Mouse (Mus musculus): ENCODE results near the gene Gm813. TPM values are rescaled to one million over a fixed set of nuclear protein-coding genes. Genes with fewer than 3 reads are reported as not detected.

Gene Gm813
- polyA plus RNA-seq, 1 experiment = not detected

DNA sequence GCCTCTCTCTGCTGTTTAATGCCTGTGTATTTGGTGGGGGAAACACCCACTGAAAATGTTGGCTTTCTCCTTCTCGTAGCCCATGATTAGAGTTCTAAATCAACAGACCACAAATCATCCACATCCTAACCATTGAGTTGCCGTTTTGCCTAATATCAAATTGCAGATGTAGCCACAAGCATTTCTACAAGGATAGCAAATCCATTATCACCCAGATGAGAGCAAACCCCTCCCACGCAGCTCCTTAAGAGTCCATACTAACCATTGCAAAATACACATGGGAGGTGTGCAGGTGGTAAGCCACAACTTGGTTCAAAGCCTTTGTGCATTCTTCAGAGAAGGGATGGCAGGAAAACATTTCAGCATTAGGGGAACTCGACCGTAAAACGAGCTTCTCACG, 21.2 kb upstream of the Gm813 start:
- Histone ChIP-seq H3K4me1 (ENCODE audit: control insufficient read depth, insufficient read depth, low read length) (0 out of 2 replicates have a peak, but pooled peaks cover 2% of the 10 kb centered on the region), H3K4me3 (ENCODE audit: insufficient read depth, low read length) (no peak overlapping the region), H3K27ac (ENCODE audit: insufficient read depth, low read depth, low read length) (no peak overlapping the region)
- no peak for TF ChIP-seq CTCF (IDR thresholded peaks at IDR 0.05; ENCODE audit: low read depth, low read length)
- TF ChIP-seq POLR2A (IDR thresholded peaks at IDR 0.05; ENCODE audit: borderline replicate concordance, low read depth, low read length) = no peak

DNA sequence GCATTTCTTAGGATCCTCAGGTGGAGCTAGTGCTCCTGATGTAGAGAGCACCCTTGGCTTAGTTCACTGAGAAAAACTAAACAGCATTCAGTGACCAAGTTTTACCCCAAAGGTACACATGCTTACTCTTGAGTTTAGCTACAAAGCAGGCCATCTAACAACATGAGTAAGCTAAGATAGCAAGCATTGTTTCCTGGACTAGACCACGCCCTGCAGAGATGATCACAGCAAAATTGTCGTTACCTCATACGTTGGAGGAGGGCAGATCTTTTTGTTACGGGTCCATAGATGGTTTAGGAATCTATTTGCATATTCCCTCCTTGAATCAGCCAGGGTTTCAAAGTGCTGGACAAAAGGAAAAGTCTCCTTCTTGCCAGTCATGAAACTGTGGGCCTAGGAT, 20.7 kb upstream of the Gm813 start:
- no peak for TF ChIP-seq CTCF (IDR thresholded peaks at IDR 0.05; ENCODE audit: low read depth, low read length)
- no peak for TF ChIP-seq POLR2A (IDR thresholded peaks at IDR 0.05; ENCODE audit: borderline replicate concordance, low read depth, low read length)
- 0 out of 2 replicates have a peak, but pooled peaks cover 2% of the 10 kb centered on the region for H3K4me1 ChIP-seq (ENCODE audit: control insufficient read depth, insufficient read depth, low read length)
- no peak overlapping the region for H3K27ac ChIP-seq (ENCODE audit: insufficient read depth, low read depth, low read length)
- H3K4me3 ChIP-seq (ENCODE audit: insufficient read depth, low read length) = no peak overlapping the region

DNA sequence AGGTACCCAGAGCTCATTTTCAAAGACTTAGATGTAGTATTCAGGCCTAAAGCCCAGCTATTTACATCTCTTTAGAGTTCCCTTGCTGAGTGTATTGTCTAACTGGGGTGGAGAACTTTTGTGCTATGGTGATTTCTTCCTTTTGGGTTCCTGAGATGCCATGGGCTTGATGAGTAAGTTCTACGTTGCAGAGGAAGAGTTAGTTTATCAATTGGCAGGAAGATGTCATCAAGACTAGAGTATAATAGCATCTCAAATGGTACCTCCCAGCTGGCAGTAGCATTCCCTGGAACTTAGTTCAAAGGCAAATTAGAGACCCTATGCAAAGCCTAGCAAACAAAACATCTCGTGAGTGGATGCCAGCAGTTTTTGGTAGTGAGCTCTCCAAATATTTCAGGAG, 19.1 kb upstream of the Gm813 start:
- Histone ChIP-seq H3K27ac (ENCODE audit: insufficient read depth, low read depth, low read length) (no peak overlapping the region), H3K4me1 (ENCODE audit: control insufficient read depth, insufficient read depth, low read length) (0 out of 2 replicates have a peak, but pooled peaks cover 2% of the 10 kb centered on the region), H3K4me3 (ENCODE audit: insufficient read depth, low read length) (no peak overlapping the region)
- no peak for TF ChIP-seq POLR2A (IDR thresholded peaks at IDR 0.05; ENCODE audit: borderline replicate concordance, low read depth, low read length)
- no peak for TF ChIP-seq CTCF (IDR thresholded peaks at IDR 0.05; ENCODE audit: low read depth, low read length)

DNA sequence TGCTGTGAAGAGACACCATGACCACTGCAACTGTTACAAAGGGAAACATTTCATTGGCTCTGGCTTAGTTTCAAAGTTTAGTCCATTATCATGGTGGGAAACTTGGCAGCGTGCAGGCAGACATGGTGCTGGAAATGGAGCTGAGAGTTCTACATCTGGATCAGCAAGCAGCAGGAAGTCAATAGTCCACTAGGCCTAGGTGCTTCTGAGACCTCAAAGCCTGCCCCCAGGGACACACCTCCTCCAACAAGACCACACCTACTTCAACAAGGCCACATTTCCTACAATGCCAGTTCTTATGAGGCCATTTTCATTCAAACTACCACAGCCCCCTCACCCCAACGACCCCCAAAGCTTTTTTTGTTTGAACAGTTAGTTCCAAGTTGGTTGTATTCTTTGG, 13.0 kb upstream of the Gm813 start:
- TF ChIP-seq CTCF (IDR thresholded peaks at IDR 0.05; ENCODE audit: low read depth, low read length) (no peak), POLR2A (IDR thresholded peaks at IDR 0.05; ENCODE audit: borderline replicate concordance, low read depth, low read length) (no peak)
- no peak overlapping the region for H3K27ac ChIP-seq (ENCODE audit: insufficient read depth, low read depth, low read length)
- H3K4me3 ChIP-seq (ENCODE audit: insufficient read depth, low read length) = no peak overlapping the region
- H3K4me1 ChIP-seq (ENCODE audit: control insufficient read depth, insufficient read depth, low read length) = no peaks in the 10 kb centered on the region

DNA sequence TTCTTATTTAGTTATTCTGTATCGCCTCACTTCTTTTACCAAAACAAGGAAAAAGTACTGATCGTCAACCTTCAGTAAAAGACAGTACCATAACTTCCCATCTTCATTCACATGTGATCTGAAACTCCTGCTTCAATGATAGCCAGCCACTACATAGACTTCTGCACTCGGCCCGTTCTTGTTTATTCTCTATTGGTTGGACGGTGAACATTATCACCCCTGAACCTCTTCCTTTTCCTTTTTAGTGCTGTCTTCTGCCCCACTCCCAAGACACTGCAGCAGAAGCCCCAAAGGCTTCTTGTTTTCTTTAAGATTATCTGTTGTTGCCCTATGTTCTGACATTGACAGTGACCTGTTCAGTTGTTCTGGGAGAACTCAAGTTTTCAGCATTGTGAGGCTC, 12.2 kb upstream of the Gm813 start:
- no peak overlapping the region for H3K27ac ChIP-seq (ENCODE audit: insufficient read depth, low read depth, low read length)
- TF ChIP-seq POLR2A (IDR thresholded peaks at IDR 0.05; ENCODE audit: borderline replicate concordance, low read depth, low read length) (no peak), CTCF (IDR thresholded peaks at IDR 0.05; ENCODE audit: low read depth, low read length) (no peak)

DNA sequence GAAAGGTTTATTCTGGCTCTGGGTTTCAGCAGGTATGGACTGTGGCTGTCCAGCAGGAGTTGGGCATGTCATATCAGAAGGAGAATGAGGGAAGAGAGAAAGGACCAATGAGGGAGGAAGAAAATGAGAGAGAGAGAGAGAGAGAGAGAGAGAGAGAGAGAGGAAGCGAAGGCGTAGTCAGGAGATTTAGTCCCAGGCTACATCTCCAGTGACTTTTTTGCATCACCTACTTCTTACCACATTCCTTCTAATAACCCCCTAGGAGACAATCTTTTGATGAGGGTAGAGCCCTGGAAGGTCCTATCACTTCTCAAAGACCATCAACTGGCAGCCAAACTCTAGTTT, 11.5 kb upstream of the Gm813 start:
- Histone ChIP-seq H3K4me1 (ENCODE audit: control insufficient read depth, insufficient read depth, low read length) (no peaks in the 10 kb centered on the region), H3K27ac (ENCODE audit: insufficient read depth, low read depth, low read length) (no peak overlapping the region), H3K4me3 (ENCODE audit: insufficient read depth, low read length) (no peak overlapping the region)
- no peak for TF ChIP-seq POLR2A (IDR thresholded peaks at IDR 0.05; ENCODE audit: borderline replicate concordance, low read depth, low read length)
- no peak for TF ChIP-seq CTCF (IDR thresholded peaks at IDR 0.05; ENCODE audit: low read depth, low read length)

More for the DNA sequence above, 12.2 kb upstream of the Gm813 start:
- H3K4me3 ChIP-seq (ENCODE audit: insufficient read depth, low read length) = no peak overlapping the region
- H3K4me1 ChIP-seq (ENCODE audit: control insufficient read depth, insufficient read depth, low read length) = no peaks in the 10 kb centered on the region

DNA sequence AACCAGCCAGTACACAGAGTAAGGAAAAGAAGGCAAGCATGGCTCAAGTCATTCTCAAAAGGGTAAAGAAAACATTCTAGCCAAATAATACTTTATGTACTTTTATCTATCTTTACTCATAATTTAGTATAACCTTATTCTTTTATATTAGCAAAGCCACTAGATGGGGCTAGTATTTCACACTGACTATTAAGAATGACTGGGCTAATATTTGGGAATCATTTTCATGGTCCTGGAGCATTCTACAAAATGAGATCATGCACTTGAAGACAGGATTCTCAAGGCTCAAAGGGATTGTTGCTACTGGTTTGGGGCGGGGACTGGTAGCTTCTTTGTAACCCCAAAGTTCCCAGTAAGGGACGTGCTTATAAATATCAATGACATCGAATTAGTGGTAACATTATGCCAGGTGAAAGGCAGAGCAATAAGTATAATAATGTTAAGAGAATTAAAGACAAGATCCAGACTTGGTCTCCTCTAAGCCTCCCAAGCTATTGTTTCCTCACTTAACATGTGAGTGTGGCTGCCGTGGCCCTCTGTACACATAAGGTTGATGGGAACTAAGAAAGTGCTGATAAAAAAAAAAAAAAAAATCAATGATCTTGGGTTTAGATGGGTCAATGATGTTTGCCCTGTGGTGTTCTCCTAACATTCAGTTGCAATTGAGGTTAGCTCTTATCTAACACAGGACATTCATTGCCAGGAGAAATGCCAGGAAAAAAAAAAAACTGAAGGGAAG, 11.0 kb upstream of the Gm813 start:
- H3K27ac ChIP-seq (ENCODE audit: insufficient read depth, low read depth, low read length) = no peak overlapping the region
- TF ChIP-seq POLR2A (IDR thresholded peaks at IDR 0.05; ENCODE audit: borderline replicate concordance, low read depth, low read length) (no peak), CTCF (IDR thresholded peaks at IDR 0.05; ENCODE audit: low read depth, low read length) (no peak)
- H3K4me1 ChIP-seq (ENCODE audit: control insufficient read depth, insufficient read depth, low read length) = no peaks in the 10 kb centered on the region
- no peak overlapping the region for H3K4me3 ChIP-seq (ENCODE audit: insufficient read depth, low read length)

DNA sequence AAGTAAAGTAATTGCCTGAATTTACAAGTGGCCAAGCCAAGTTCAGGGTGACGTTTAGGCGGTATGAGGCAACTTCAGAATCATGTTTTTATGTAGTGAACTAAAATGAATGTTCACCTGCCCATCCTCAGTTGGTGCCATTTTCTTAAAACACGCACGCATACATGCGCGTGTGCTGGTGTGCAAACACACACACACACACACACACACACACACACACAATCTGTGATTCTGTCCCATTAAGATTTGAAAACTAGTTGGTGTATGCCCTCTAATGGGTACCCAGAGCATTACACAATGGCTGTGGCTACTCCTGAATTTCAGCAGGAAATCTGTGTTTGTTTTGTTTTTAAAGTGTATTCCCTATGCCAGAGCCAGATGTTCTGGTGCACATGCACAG, 7.2 kb upstream of the Gm813 start:
- no peak overlapping the region for H3K4me3 ChIP-seq (ENCODE audit: insufficient read depth, low read length)
- no peaks in the 10 kb centered on the region for H3K4me1 ChIP-seq (ENCODE audit: control insufficient read depth, insufficient read depth, low read length)
- TF ChIP-seq POLR2A (IDR thresholded peaks at IDR 0.05; ENCODE audit: borderline replicate concordance, low read depth, low read length) = no peak
- peak; percentile 31; the same call in 1 of the 2 replicates for TF ChIP-seq CTCF (IDR thresholded peaks at IDR 0.05; ENCODE audit: low read depth, low read length)

DNA sequence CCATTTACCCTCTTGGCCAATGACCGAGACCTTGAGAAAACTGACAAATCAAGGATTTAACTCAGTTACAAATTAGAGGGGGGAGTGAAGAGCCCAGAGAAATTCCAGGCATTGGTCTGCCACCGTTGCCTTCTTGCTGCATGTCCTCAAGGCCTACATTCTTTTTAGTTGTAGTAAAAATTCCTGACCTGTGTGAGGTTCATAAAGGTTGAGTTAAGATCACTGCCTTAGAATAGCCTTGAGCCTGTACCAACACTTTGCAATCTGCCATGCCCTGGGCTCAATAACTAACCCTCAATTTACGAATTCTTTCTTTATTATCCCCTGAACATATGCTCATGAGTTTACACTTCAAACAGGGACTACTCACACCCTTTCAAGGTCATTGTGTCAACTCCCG, 6.3 kb upstream of the Gm813 start:
- TF ChIP-seq POLR2A (IDR thresholded peaks at IDR 0.05; ENCODE audit: borderline replicate concordance, low read depth, low read length) = no peak
- no peak for TF ChIP-seq CTCF (IDR thresholded peaks at IDR 0.05; ENCODE audit: low read depth, low read length)
- peaks cover 4% of the 10 kb centered on the region for H3K4me1 ChIP-seq (ENCODE audit: control insufficient read depth, insufficient read depth, low read length)

More for the DNA sequence above, 7.2 kb upstream of the Gm813 start:
- H3K27ac ChIP-seq (ENCODE audit: insufficient read depth, low read depth, low read length) = no peak overlapping the region

DNA sequence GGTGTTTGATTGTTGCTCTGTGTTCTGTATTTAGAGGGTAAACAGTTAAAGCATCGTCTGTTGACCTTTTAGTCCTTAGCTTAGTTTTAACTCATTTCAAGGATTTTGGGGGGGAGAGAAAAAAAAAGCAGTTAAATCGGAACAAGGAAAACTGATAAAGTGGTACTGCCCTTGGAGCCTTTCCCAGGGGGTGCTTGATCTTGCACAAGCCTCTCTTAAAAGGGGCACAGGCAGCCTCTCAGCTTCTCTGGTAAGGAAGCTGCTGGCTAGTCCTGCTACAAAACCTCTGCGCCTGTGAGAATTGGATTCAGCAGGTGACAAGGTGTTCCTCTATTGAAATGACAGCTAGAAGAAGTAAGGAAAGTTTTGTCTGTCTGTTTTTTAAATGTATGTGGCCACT, 5.6 kb upstream of the Gm813 start:
- Histone ChIP-seq H3K4me1 (ENCODE audit: control insufficient read depth, insufficient read depth, low read length) (peaks cover 11% of the 10 kb centered on the region), H3K27ac (ENCODE audit: insufficient read depth, low read depth, low read length) (no peak overlapping the region), H3K4me3 (ENCODE audit: insufficient read depth, low read length) (no peak overlapping the region)
- TF ChIP-seq CTCF (IDR thresholded peaks at IDR 0.05; ENCODE audit: low read depth, low read length) (no peak), POLR2A (IDR thresholded peaks at IDR 0.05; ENCODE audit: borderline replicate concordance, low read depth, low read length) (no peak)

More for the DNA sequence above, 6.3 kb upstream of the Gm813 start:
- Histone ChIP-seq H3K27ac (ENCODE audit: insufficient read depth, low read depth, low read length) (no peak overlapping the region), H3K4me3 (ENCODE audit: insufficient read depth, low read length) (no peak overlapping the region)

Data from bone marrow macrophage, adult 2 months (primary cell).